1 mouse cellular context compared by ENCODE assay signal in the genomic region with DNA sequence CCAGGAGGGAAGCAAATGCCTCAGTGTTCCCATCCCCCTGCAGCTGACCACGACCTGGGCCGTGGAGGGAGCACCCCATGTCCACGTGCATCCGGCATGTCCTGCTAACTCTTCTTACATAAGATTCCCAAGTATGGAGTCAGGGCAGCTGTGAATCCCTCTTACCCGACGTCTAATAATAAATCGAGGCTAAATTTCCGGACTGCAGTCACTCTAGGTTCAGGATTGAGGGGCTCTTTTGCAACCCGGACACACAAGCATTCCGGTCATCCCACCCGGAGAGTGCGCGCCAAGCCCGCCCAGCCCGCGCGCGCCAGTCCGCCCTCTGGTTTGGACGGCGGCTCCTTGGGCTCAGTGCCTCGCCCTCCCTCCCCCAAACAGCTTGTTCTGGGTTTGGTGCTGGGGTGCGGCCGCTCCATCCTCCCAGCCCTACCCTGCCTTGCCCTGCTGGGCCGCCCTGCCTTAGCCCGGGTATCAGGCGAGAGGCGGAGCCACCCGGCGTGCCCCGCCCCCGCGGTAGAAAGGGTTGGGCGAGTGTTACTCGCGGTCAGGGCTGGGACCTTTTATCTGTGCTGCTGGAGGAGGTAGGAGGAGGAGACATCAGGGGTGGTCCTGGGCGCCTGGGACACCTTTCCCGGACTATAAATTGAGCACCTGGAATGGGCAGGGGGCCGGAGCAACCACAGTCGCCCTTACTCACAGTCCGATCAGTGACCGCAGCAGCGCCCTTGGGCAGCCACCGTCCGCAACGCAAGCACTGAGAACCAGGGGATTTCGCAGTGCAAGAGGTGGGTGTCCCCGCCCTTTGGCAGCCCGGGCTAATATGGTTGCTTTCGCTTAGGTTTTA.
TF ChIP-seq lines count a peak whose summit lies in the region.

No protein-coding gene starts in this region.

TF ChIP-seq in CH12.LX, 34 proteins besides CTCF, POLR2A, EP300 and RAD21 (continued from another document):
- TF ChIP-seq ZKSCAN1 (IDR thresholded peaks at IDR 0.05; ENCODE audit: borderline replicate concordance, low read depth, low read length): no peak
- peak; percentile 75; the same call in 1 of the 2 replicates for TF ChIP-seq MYC (IDR thresholded peaks at IDR 0.05; ENCODE audit: low read depth, low read length)
- TF ChIP-seq NRF1 (IDR thresholded peaks at IDR 0.05; ENCODE audit: low read depth, low read length): 0 out of 2 replicates have a peak, but pooled peaks have one; percentile 26
- peak; percentile 42; the same call in 1 of the 2 replicates for TF ChIP-seq MAX (IDR thresholded peaks at IDR 0.05; ENCODE audit: low read length)
- TF ChIP-seq E2F4 (IDR thresholded peaks at IDR 0.05; ENCODE audit: insufficient replicate concordance, low read depth, low read length): no peak
- TF ChIP-seq JUND (conservative IDR thresholded peaks at IDR 0.05; ENCODE audit: low read depth, low read length): no peak
- no peak for TF ChIP-seq SMC3 (IDR thresholded peaks at IDR 0.05; ENCODE audit: low read depth, low read length)
